Mouse (Mus musculus) midbrain, embryonic 16.5 days (tissue): ENCODE data around the gene Fam19a5. TPM values are rescaled to one million over a fixed set of nuclear protein-coding genes. Genes with fewer than 3 reads are reported as not detected.

Experiments used
- ATAC-seq: fragments of 200-750 bp; cut with Nextera tagmentation; 2 replicates; pipeline ENCODE4 v1.8.0; 2017; ENCODE audit warnings: moderate TSS enrichment
- H3K27ac ChIP-seq: fragments of 300-500 bp; sonication (generic); 2 replicates; pipeline ENCODE4 v1.5.1; 2014; ENCODE audit warnings: mild to moderate bottlenecking, low read length, mixed read lengths
- H3K27me3 ChIP-seq: fragments of 300-500 bp; sonication (generic); 2 replicates; pipeline ENCODE4 v1.6.1; 2014; ENCODE audit warnings: low read depth, low read length, mixed read lengths; ENCODE audit not compliant: control insufficient read depth, insufficient read depth
- H3K36me3 ChIP-seq: fragments of 300-500 bp; sonication (generic); 2 replicates; pipeline ENCODE4 v1.6.1; 2014; ENCODE audit warnings: mild to moderate bottlenecking, low read length, moderate library complexity, mixed read lengths; ENCODE audit not compliant: control insufficient read depth, insufficient read depth
- H3K4me1 ChIP-seq: fragments of 300-500 bp; sonication (generic); 2 replicates; pipeline ENCODE4 v1.6.1; 2014; ENCODE audit warnings: mild to moderate bottlenecking, low read length, mixed read lengths; ENCODE audit not compliant: control insufficient read depth, insufficient read depth
- H3K4me2 ChIP-seq: fragments of 300-500 bp; sonication (generic); 2 replicates; pipeline ENCODE4 v1.6.1; 2014; ENCODE audit warnings: mild to moderate bottlenecking, low read length, mixed read lengths
- H3K4me3 ChIP-seq: fragments of 300-500 bp; sonication (generic); 2 replicates; pipeline ENCODE4 v1.5.1; 2014; ENCODE audit warnings: low read depth, mild to moderate bottlenecking, low read length, moderate library complexity, mixed read lengths
- H3K9ac ChIP-seq: fragments of 300-500 bp; sonication (generic); 2 replicates; pipeline ENCODE4 v1.6.1; 2014; ENCODE audit warnings: low read depth, low read length, mixed read lengths
- H3K9me3 ChIP-seq: fragments of 300-500 bp; sonication (generic); replicated peaks from 2 replicates; pipeline ENCODE4 v1.6.1; 2014; ENCODE audit warnings: mild to moderate bottlenecking, low read length, mixed read lengths; ENCODE audit not compliant: control insufficient read depth, poor library complexity, severe bottlenecking
- WGBS: fragments of 180-500 bp; shearing (Covaris S2); extraction: QIAGEN DNeasy Blood & Tissue Kit; methylation state at CpG from one replicate; pipeline ENCODE4 v1.1.7; 2014; 5-methylcytosine and 5-hydroxymethylcytosine counted together
- polyA plus RNA-seq: library from polyadenylated mRNA; unstranded; fragments of >200 nt; fragmentation: Nextera tagmentation; extraction: Ambion mirVana; gene quantifications from 2 replicates; pipeline ENCODE4 v1.2.1, GENCODE M21; 2015

The Fam19a5 gene
- polyA plus RNA-seq, 1 experiment from 2014 or later, result 28.5 TPM

DNA sequence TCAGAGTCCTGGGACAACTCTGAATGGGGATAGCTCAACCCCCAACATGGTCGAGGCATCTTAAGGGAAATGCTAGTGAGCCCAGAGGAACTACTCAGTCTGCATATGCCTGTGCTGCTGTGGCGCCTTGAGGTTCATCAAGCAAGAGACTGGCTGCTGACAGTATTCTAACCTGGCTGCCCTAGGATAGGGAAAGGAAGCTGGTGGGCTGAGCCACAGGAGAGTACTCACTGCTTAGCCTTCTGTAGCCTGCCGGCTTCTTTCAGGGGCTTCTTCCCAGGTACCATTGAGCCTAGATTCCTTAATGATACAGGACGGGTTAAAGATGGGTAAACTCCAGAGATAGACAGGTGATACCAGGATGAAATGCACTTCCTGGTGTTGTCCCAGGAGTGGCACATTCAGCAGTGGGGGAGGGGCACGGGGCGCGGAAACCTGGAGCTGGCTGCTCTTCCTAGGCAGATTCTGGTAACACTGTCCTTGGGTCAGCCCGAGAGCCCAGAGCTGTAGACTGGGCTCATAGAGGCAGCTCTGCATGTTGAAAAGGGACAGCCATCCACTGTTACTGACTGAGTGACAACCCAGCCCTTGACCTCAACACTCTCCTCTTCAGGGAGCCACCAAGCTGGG lies 1.7 kb downstream of the Fam19a5 start:
- Histone ChIP-seq H3K4me3 (peak overlapping the region; percentile 89), H3K27ac (peak overlapping the region; percentile 85), H3K9ac (peak overlapping the region; percentile 94), H3K27me3 (no peaks in the 10 kb centered on the region), H3K36me3 (no peaks in the 10 kb centered on the region), H3K4me1 (peaks cover 47% of the 10 kb centered on the region), H3K4me2 (peak overlapping the region; percentile 77), H3K9me3 (no peaks in the 10 kb centered on the region)
- no peak for ATAC-seq
- 25% methylated on average over 8 of the region's 8 CpGs for WGBS

DNA sequence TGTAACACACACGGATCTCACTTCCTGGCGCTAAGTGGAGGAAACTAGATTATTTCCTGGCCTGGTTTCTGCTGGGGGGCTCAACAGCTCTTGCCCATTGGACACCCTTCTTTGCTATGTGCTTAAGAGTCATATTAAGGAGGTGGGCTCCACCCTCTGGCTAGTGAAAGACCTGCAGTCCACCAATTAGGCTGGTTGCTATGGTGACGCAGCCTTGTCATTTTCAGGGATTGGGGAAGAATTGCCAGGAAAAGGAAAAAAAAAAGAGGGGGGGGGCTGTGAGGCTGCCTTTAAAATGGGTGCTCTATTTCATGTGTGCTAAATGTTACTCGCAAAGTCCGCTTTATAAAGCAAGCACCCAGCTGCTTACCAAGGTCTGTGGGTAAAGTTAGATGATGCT lies 2.9 kb downstream of the Fam19a5 start:
- Histone ChIP-seq H3K36me3 (no peaks in the 10 kb centered on the region), H3K9ac (peak overlapping the region; percentile 39; the same call in 1 of the 2 replicates), H3K27me3 (no peaks in the 10 kb centered on the region), H3K9me3 (no peaks in the 10 kb centered on the region), H3K4me3 (peak overlapping the region; percentile 11), H3K4me2 (peak overlapping the region; percentile 77), H3K27ac (peak overlapping the region; percentile 2; the same call in 1 of the 2 replicates), H3K4me1 (peaks cover 55% of the 10 kb centered on the region)
- WGBS, result 24% methylated on average over 5 of the region's 5 CpGs
- ATAC-seq, result peak; percentile 46; the same call in 1 of the 2 replicates

- Histone ChIP-seq H3K4me3 (no peak overlapping the region), H3K4me2 (no peak overlapping the region), H3K27ac (no peak overlapping the region), H3K27me3 (no peaks in the 10 kb centered on the region), H3K4me1 (peaks cover 56% of the 10 kb centered on the region), H3K9ac (no peak overlapping the region), H3K9me3 (no peaks in the 10 kb centered on the region), H3K36me3 (no peaks in the 10 kb centered on the region)
- 71% methylated on average over 4 of the region's 4 CpGs for WGBS
- ATAC-seq, result no peak
Observed at GRCm38 (mm10) chr15:87549724-87550123, 5.6 kb downstream of the Fam19a5 start.

GRCm38 (mm10) chr15:87550756-87551155 lies 6.7 kb downstream of the Fam19a5 start:
- Histone ChIP-seq H3K9ac (no peak overlapping the region), H3K4me1 (peaks cover 55% of the 10 kb centered on the region), H3K27me3 (no peaks in the 10 kb centered on the region), H3K9me3 (no peaks in the 10 kb centered on the region), H3K27ac (no peak overlapping the region), H3K4me3 (no peak overlapping the region), H3K4me2 (no peak overlapping the region), H3K36me3 (no peaks in the 10 kb centered on the region)
- 66% methylated on average over 5 of the region's 5 CpGs for WGBS
- ATAC-seq, result no peak

DNA sequence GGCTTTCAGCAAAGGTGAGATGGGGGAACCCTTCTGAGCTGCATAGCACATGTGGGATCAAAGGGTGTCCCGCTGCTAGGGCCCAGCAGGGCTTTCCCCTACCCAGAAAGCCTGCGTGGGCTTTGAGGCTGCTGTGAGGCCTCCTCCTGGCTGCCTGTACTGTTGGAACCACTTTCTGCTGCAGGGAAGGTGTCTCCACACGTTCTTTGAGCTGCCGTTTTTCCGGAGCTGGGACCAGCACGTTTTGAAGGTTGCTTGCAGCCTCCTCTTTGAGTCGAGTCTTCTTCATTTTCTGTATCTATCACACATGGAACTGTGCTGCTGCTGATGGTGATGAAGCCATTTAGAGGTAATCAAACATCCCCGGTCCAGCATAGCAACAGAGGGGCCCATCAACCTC lies 7.5 kb downstream of the Fam19a5 start:
- no peaks in the 10 kb centered on the region for H3K27me3 ChIP-seq
- H3K4me3 ChIP-seq, result no peak overlapping the region
- no peaks in the 10 kb centered on the region for H3K9me3 ChIP-seq
- 55% methylated on average over 8 of the region's 8 CpGs for WGBS
- ATAC-seq, result no peak
- H3K36me3 ChIP-seq, result no peaks in the 10 kb centered on the region
- H3K4me2 ChIP-seq, result no peak overlapping the region
- no peak overlapping the region for H3K27ac ChIP-seq
- peaks cover 47% of the 10 kb centered on the region for H3K4me1 ChIP-seq
- no peak overlapping the region for H3K9ac ChIP-seq

DNA sequence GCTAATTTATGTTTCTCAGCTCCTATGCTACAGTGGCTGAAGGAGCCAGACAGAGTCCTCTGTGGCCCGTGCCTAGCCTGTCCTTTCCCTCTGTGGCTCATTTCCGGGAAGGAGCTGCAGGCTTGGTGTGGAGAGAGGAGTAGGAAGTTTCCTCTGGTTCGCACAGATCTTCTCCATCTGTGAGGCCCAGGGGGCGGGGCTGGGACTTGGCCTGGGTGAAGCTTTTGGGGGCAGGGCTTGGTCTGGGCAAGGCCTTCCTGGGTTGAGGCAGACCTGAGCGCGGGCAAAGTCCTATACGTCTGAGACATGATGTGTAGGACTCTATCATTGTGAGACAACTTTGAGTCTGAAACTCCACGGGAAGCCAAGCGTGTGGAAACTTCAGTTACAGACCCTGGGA lies 11.7 kb downstream of the Fam19a5 start:
- H3K4me2 ChIP-seq, result no peak overlapping the region
- H3K9ac ChIP-seq, result no peak overlapping the region
- H3K4me1 ChIP-seq, result peaks cover 9% of the 10 kb centered on the region
- no peaks in the 10 kb centered on the region for H3K9me3 ChIP-seq
- no peaks in the 10 kb centered on the region for H3K27me3 ChIP-seq
- no peak for ATAC-seq
- no peak overlapping the region for H3K27ac ChIP-seq
- WGBS, result 89% methylated on average over 9 of the region's 9 CpGs
- no peak overlapping the region for H3K4me3 ChIP-seq
- no peaks in the 10 kb centered on the region for H3K36me3 ChIP-seq

- no peaks in the 10 kb centered on the region for H3K27me3 ChIP-seq
- no peak overlapping the region for H3K27ac ChIP-seq
- no peak overlapping the region for H3K4me3 ChIP-seq
- H3K4me1 ChIP-seq, result no peaks in the 10 kb centered on the region; the same call in 1 of the 2 replicates
- no peak overlapping the region for H3K9ac ChIP-seq
- H3K9me3 ChIP-seq, result no peaks in the 10 kb centered on the region
- H3K4me2 ChIP-seq, result no peak overlapping the region
- H3K36me3 ChIP-seq, result no peaks in the 10 kb centered on the region
- no peak for ATAC-seq
- WGBS, result 95% methylated on average over 5 of the region's 5 CpGs
Observed at GRCm38 (mm10) chr15:87564331-87564730, 20.2 kb downstream of the Fam19a5 start.

DNA sequence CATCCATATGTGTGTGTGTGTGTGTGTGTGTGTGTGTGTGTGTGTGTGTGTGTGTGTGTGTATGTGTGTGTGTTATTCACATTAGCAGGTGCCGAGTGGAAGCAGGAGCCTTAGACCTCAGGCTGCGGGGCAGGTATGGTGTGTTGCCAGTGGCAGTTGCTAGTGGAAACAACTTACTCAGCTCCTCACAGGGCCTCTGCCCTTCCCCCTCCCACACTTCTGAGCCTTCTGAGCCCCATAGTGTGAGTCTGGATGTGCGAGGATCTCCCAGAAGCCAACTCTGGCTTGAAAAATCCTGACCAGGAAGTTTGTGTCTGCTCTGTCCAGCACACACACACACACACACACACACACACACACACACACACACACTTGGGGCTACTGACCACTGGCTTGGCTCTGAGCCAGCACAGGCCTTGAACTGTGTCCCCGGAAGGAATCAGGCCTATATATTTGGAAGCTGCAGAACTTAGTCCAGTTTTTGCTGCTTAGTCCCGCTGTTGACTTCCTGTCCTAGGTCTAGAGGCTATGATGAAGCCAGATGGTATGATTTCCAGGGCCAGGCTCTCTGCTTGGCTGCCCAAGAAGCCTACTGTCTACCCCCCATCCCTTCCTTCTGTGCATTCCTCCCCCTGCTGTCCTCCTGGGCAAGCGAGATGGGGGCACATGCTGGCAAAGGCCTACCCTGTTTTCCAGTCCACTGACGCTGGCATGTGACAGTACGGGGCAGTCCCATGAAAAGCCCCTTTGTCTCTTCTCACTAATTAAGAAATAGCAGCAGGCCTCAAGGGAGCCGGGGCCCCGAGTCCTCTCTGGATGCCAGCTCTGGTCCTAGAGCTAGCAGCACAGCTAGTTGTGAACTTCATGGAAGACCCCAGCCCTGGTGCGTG lies 22.2 kb downstream of the Fam19a5 start:
- Histone ChIP-seq H3K4me3 (no peak overlapping the region), H3K27ac (peak overlapping the region; percentile 43), H3K4me2 (no peak overlapping the region), H3K9me3 (no peaks in the 10 kb centered on the region), H3K9ac (no peak overlapping the region), H3K4me1 (peaks cover 5% of the 10 kb centered on the region), H3K36me3 (no peaks in the 10 kb centered on the region), H3K27me3 (no peaks in the 10 kb centered on the region)
- peak; percentile 85 for ATAC-seq
- WGBS, result 44% methylated on average over 11 of the region's 11 CpGs

DNA sequence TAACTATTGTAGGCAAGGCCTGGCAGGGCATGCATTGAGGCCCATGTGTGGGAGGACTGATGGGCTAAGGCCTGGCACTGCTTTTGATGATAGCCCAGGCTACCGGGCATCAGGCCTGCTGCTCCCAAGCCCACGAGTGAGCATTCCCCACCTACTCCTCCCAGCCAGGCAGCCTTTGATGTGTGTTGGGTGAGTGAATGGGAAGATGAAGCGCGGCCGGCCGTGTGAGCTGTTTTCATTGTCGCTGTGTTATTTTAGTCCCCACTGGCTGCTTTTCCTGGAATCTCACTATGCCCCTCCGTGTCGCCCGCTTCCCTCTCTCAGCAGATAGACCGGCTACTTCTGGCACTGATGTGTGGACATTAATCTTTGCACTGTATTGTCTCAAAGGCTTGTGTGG lies 26.1 kb downstream of the Fam19a5 start:
- Histone ChIP-seq H3K27ac (no peak overlapping the region), H3K4me2 (no peak overlapping the region), H3K4me3 (no peak overlapping the region), H3K9me3 (no peaks in the 10 kb centered on the region), H3K27me3 (no peaks in the 10 kb centered on the region), H3K36me3 (no peaks in the 10 kb centered on the region), H3K4me1 (peaks cover 5% of the 10 kb centered on the region), H3K9ac (no peak overlapping the region)
- 66% methylated on average over 11 of the region's 11 CpGs for WGBS
- no peak for ATAC-seq
